Mouse (Mus musculus): ENCODE results near the gene Magi2.
"Not testable (repeated sequence)": the region's sequence is repeated elsewhere in the genome, so short reads cannot be mapped to it uniquely, and the experiment has no call there.

The Magi2 gene

DNA sequence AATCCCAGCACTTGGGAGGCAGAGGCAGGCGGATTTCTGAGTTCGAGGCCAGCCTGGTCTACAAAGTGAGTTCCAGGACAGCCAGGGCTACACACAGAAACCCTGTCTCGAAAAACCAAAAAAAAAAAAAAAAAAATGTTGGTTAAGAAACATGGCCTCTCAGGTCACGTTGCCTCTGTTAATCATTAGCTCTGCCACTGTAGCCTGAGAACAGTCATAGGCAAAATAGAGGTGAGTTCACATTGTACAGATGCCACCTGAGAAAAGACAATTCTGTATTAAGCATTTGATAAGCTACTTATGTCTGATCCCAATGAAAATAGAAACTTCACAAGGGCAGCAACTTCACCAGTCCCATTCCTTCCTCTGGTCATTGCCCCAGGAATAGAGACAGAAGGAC lies 1496.4 kb downstream of the Magi2 start:
- DNase-seq = not testable (repeated sequence)

GRCm38 (mm10) chr5:20738795-20739194 lies 1512.0 kb downstream of the Magi2 start:
- DNase-seq = no peak

- DNase-seq = no peak
These were observed 1514.4 kb downstream of the Magi2 start for GRCm38 (mm10) chr5:20741193-20741592.

GRCm38 (mm10) chr5:20741936-20742335 lies 1515.1 kb downstream of the Magi2 start:
- no peak for DNase-seq

- DNase-seq = no peak
These were observed 1521.3 kb downstream of the Magi2 start for GRCm38 (mm10) chr5:20748142-20748541.

DNA sequence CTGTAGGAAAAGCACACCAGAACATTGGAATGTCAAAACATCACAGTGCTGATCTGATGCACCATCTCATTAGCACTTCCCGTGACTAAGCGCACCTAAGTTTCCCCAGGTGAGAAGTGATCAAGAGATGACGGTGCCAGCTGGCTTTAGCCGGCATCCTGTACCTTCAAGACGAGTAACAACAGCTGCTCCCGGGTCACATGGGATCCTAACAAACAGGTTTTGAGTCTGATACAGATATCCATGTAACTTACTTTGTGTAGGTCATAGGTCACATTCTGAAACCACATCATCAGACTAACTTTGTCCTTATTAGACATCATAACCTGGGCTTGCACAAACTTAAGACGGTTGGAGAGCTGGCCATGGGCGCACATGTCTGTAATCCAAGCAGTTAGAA lies 1522.0 kb downstream of the Magi2 start:
- DNase-seq = no peak

GRCm38 (mm10) chr5:20749535-20749934 lies 1522.7 kb downstream of the Magi2 start:
- peak in 1 of 2 experiments; percentile 23 for DNase-seq

GRCm38 (mm10) chr5:20751000-20751399 lies 1524.2 kb downstream of the Magi2 start:
- DNase-seq = no peak

- DNase-seq = no peak
These were observed 1524.9 kb downstream of the Magi2 start for GRCm38 (mm10) chr5:20751696-20752095.

- DNase-seq = no peak
These were observed 1526.3 kb downstream of the Magi2 start for GRCm38 (mm10) chr5:20753096-20753495.

DNA sequence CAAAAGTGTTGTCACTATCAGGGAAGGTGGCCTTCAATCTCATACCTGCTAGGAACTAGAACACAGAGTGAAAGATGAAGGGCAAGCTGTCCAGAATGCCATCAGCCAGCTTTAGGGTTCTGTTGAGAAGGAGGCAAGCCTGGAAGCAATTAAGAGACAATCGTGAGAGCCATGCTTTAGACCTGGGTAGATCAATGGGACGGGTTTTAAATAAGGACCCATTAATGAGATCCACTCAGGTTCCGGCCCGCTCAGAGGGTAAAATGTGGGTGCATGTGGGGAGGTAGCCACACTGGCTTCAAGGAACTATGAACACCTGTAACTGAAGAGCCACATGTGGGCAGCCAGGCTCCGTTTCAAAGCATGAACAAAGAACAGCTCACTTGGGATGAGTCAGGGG lies 1527.1 kb downstream of the Magi2 start:
- no peak for DNase-seq

Measured in thymus, adult 18-20 months (tissue).